Mouse (Mus musculus) left cerebral cortex, postnatal 4 days (tissue): ENCODE data around the gene Gm20388. TPM values are rescaled to one million over a fixed set of nuclear protein-coding genes. Genes with fewer than 3 reads are reported as not detected.
"Not testable (repeated sequence)": the region's sequence is repeated elsewhere in the genome, so short reads cannot be mapped to it uniquely, and the experiment has no call there.

Source experiments
- DNase-seq: peaks from one replicate; pipeline ENCODE4 v3.0.0-alpha.2; 2022
- intact Hi-C: fragments of 180-260 bp; cut with DNase I; formaldehyde crosslinking; loops from one replicate; pipeline ENCODE4 v1.15.1; 2025
- total RNA-seq, 2 experiments: library from RNA; stranded (reverse); gene quantifications; 2 replicates each; pipeline ENCODE4 v1.2.3; 2021

The Gm20388 gene
- total RNA-seq, 2 experiments from 2014 or later: 6.5 to 12.8 TPM

DNA sequence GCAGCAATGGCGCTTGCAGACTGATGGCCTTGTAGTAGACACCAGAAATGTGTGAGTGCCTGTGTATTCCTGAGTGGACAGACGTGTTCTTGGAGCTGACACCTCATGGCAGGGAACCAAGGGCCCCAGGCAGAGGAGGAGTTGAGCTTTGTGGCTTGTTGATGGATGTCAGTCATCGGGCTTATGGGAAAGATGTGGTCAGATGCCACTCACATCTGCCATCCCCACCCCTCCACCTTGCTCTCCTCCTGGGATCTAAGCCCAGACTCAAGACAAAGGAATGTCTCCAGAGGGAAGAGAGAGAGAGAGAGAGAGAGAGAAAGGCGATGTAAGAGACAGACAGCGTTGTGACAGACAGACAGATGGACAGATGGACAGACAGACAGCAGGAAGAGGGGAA is 1378.7 kb downstream of the Gm20388 start:
- DNase-seq: no peak

DNA sequence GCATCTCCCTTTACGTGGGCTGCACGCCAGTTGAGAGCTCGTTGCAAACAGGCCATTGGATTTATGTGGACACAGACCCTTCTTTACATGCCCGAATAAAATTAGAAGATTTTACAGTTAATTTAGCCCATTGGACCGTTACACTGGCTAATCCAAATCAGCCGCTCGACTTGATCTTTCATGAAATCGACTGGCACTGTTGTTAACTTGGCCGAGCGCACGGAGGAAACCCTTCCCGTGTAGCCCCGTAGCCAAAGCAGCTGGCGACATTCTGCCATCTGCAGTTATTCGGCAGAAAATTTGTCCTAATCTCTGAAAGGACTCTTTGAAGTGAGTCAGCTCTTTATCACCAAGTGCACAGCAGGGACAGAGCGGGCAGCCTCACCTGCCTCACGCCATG is 1379.9 kb downstream of the Gm20388 start:
- intact Hi-C loops: no loop called here
- peak; percentile 78 for DNase-seq

More for the DNA sequence above, 1378.7 kb downstream of the Gm20388 start:
- intact Hi-C loops: no loop called here

DNA sequence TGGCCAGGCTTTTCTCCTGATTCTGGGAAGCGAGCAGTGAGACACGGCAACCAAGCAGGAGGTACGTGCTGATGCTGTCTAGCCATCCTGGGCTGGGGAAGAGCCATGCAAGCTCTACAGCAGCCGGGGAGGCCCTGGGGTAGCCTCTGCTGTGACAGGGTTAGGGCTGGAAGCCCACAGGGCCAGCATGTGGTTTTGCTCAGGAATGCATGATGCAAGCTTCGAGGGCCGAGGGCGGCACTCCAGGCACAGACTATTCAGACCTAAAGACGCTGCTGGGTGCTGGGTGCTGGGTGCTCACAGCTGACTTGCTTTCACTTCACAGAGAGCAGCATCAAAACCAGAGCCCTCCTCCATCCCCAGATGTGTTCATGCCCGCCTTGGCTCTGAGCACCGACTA is 1382.8 kb downstream of the Gm20388 start:
- intact Hi-C loops: no loop called here
- no peak for DNase-seq

DNA sequence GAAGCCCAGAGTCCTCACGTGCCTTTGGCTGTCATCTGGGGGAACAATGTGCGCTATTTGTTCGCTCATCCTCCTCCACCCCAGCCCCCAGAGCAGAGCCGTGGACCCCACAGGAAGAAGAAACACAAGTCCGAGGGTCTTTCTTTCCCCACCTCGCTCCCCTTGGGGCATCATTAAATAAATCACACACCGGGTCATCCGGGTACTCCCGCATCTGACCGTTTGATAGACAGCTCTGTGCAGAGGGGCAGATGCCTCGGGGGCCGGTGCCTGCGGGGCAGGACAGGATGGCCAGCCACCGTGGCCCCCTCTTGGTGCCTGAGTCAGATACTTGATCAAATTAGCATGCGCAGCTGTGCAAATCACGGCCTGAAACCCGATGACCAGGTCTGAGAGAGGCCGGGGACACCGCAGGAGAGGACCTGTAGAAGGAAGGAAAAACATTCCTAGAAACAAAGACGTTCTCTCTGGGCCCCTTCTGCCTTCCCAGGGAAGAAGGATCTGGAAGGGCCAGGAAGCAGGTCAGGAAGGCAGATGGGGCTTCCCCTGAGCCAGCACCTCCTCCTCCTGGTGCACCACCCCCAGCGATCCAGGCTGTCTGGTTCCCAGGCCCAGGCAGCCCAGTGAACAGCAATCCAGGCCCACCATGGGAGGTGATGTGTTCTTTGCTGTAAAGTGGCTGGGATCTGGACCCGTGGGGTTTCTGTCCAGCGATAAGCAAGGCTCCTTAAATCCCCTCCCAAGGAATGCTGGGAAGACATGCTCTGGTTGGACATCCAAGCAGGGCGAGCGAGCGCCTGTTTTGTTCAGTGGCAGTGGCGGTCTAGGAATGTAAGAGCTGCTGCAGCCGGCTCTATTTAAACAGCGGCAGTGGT is 1383.8 kb downstream of the Gm20388 start:
- DNase-seq: no peak
- intact Hi-C loops: no loop called here

DNA sequence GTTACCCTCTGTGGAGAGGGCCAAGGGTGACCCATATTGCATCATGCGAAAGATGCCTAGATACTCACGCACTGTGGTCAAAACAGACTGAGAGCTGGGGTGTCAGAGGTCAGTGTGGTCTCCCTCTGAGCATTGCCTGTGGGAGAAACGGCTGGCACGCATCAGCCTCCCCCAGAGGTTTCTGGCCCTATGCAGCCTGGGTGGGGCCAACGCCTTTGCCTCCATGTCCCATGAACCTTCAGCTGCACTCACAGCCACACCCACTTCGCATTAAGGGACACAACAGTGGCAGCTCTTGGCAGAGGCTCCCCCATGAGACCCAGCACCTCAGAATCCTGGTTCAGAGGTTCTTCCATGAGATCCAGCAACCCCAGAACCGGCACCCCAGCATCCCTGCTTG is 1385.4 kb downstream of the Gm20388 start:
- DNase-seq: no peak
- intact Hi-C loops: no loop called here

DNA sequence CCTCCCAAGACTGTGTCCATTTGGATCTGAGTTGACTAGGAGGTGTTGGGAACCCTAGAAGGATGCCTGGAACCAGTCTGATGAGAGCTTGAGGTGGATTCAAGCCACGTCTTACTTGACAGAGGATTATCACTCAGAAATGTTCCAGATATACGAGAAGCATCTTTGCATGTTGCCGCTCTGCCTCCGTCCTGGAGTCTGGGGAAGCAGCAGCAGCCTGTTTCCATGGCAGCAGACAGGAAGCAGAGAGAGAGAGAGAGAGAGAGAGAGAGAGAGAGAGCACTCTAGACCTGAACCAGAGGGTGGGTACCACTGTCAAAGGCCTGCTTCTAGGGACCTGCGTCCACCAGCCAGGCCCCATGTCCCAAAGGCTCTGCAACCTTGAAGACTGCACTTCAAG is 1386.0 kb downstream of the Gm20388 start:
- intact Hi-C loops: no loop called here
- DNase-seq: no peak

DNA sequence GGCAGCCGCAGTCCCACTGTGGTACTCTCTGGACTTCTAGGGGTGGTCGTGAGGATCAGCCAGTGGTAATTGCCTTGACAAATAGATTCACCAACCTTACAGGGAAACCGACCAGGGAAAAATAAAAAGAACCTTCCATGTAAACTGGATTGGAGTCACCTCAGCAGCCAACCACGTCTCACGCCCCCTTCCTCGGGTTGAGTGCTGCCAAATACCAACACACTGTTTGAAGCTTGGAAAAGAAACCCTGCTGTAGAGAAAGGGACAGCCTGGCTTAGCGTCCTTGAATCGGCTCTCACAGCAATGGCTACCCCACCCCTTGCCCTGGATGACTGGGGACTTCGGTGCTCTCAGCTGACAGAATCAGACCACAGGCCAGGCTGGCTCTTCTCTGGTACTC is 1386.7 kb downstream of the Gm20388 start:
- no peak for DNase-seq
- intact Hi-C loops: no loop called here

DNA sequence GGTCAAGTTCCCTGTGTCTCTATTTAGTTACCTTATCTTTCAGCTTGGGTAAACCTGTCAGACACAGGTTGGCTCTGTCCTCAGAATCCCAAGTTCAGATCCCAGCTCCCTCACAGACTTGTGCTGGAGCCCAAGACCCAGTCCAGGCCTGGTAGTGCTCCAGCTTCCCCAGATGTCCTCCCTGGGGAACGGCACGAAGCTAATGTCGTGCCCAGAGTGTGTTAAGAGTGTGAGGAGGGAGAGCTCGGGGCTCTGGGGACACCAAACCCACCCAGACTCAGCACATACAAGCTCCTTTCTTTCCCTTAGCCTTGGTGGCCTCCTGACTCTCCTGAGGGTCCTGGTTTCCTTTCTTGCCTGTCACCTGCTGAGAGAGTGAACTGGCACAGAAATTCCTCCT is 1389.4 kb downstream of the Gm20388 start:
- no peak for DNase-seq
- intact Hi-C loops: no loop called here

DNA sequence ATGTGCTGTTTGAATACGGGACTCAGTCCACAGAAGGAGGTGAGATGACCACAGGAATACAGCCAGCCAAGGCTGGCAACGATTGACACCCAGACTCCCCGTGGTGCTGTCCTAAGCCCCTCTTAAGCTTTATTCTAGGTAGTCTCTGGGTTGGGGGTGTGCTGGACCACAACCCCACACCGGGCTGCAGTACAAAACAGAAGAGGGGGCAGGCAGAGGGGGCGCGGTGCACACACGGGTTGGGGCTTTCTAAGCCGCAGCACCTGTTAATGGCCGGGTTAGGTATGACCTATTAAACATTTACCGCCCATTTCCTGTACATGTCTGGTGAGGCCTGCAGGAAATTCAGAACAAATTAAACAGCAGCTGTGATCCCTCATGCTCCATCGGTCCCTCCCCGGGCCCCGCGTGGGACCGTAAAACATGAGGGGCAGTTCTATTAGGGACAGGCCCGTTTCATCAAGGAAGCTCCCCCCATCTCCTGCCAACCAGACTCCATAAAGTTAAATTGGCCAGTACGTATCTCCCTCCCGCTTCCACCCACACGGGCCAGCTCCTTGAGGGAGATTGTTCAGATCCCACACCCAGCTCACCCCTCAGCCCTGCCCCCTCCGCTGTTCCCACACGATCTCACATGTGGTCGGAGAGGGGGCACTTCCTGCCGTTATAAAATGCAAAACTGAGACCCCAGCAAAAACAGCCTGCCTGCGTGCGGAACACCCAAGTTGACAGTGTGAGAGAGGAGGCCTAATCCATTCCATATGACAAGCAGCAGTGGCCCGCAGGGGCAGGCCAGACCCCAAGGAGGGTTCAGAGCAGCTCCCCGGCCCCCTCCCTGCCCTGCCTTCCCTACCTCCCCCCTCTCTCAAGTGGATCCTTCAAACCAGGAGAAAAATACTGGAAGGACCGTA is 1390.1 kb downstream of the Gm20388 start:
- intact Hi-C loops: no loop called here
- no peak for DNase-seq

DNA sequence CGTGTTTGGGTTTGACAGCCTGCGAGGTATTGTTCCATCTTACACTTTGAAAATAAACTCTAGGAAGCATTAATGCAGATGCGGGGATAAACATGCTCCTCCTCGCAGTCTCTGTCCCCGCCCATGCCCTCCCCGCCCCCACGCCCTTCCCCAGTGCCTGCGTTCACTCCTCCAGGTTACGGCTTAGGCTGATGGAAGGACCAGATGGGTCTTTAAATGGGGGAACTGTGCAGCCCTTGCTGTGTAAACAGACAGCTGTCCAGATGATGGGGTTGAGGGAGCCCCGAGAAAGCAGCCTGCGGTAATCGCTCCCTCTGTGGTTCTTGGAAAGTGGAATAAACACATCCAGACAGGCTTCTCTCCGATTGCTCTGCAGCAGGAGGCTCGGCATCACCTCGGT is 1390.8 kb downstream of the Gm20388 start:
- DNase-seq: no peak
- intact Hi-C loops: no loop called here

DNA sequence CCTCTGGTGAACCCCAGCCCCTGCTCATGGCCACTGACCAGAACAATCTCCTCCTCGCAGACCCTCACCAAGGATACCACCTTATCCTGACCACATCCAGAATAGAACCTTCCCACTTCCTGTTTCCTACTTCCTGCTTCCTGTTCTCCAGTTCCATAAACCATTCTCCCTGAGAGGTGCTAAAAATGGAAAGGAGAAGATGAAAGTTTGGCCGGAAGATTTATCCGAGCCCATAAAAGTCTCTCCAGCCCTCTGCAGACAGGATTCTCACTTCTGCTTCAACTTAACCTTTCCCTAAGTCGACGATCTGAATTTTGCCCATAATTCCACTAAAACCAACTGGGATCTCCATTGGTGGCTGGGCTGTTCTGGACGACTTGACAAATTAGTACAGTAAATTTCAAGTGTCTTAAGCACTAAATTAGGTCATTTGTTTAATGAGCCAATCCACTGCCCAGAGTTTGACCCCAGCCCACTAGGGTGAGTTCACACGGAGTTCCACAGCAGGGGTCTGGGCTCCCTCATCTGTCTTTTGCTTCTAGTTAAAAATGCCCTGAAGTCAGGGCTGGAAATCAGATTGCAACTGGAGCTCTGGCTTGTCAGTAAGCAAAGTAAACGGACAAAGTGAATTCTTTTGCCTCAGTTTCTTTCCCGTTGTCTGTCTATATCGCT is 1391.5 kb downstream of the Gm20388 start:
- no peak for DNase-seq
- intact Hi-C loops: no loop called here

DNA sequence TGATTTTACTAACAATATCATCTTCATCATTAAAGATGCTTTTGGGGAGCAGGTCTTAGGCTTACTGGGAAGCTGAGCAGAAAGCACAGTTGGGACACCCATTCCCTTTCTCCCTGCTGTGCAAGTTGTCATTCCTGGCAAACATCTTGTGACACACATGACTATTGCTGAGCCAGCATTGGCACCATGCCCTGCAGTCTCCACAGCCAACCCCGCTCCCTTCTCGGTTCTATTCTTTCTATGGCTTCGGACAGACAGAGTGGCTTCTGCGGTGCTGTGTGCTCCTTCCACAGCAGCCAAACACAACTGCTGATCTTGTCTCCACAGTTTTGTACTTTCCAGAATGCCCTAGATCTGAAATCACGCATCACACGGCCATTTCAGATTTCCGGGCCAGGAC is 1397.1 kb downstream of the Gm20388 start:
- intact Hi-C loops: no loop called here
- peak; percentile 78 for DNase-seq

DNA sequence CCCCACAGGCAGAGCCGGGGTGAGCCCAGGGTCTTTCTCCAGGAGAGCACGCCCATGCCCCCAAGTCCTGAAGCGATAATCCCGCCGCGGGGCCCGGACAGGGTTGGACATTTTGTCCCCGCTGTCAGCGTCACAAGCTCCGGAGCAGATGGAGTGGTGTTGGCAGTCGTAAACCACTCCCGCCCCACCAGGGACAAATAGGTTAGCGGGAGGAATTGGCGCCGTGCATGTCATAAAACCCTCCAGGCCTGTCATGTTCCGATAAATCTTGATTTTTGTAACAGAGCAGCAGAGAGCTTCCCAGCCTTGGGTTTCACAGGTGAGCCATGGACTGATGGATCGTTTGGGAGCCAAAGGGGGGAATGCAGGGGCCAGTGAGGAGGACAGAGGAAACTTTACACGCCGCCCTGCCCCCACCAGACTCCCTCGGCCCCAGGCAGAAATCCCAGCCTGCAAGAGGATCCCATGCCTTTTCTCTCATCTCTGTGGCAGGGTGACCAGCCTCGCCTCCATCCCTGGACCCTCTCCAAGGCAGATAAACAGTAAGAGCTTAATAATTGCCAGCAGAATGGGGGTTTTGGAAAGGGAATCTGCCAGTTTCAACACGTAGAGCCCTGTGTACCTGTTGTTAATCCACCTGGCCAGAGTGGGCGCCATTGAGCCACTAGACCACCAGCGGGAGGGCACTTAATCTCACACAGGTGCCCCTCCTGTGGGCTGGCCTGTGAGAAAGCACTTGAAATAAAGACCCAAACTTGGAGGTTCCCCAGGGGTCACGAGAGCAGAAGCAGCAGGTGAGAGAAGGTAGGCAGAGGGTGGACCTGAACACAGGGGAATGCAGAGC is 1400.6 kb downstream of the Gm20388 start:
- intact Hi-C loops: no loop called here
- peak; percentile 22 for DNase-seq

DNA sequence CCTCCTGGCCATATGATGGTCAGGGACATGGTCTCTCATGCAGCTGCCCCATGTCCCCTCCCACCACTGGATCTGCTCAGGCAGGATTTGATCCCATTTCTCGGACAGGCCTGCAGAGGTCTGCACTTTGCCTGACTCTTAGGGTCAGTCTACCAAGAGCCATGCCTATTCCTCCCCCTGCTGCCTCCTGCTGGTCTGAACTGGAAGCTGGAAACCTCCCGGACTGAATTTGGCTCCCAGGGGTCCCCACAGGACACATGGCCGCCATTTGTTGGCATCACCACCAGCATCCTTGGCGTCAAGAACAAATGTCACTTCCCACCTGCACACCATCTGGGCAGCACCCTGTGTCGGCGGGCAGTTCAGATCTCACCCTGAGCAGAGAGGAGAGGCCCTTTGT is 1402.8 kb downstream of the Gm20388 start:
- no peak for DNase-seq
- intact Hi-C loops: no loop called here

DNA sequence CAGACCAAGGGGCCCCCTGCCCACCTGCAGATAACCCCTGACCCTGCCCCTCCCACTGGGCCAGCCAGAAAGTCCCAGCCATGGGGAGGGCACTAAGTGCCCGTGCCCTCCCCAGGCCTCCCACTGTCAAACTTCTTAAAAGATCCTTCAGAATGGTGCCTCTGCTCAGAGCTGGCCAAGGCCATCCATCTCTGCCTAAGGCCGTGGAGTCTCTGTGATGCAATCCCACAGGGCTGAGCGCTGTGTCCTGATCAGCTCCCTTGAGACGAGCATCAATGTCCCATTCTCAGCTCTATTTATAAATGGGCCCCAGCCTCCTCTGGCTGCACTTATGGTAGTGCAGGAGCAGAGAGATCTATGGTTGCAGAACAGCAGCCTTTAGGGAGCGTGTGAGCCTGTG is 1403.4 kb downstream of the Gm20388 start:
- intact Hi-C loops: no loop called here
- no peak for DNase-seq

DNA sequence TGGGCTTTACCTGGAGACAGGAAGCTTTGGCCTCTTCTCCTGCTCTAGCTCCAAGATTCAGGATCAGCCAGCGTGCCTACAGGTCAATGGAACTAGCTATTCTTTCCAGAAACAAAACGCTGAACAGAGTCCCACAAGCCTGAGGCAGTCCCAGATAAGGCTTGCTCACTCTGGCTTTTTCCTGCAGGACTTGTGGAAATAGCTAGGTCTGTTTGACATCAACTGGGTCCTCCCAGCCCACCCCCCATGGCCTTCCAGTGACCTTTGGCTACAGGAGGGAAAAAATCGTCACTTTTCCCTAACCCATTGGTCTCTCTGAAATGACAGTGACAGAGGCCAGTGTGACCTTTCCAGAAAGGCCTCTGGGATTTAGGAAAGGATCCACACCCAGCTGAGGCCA is 1404.9 kb downstream of the Gm20388 start:
- intact Hi-C loops: no loop called here
- DNase-seq: no peak

DNA sequence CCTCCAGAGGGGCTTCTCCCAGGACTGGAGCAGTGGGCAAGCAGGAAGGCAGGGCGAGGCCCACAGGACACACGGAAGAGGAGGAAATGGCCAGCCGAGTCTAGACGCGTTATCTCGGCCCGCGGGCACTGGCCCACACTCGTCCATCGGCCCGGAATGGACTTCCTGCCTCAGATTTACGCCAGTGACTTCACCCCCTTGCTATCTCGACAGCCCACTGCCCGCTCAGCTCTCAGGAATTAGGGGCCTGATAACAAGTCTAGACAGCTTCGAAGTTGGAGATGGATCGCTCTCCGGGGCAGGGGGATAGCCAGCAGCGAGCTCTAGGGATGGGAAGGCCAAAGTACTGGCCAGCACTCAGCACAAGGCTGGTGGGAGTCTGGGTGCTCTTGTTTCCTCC is 1405.4 kb downstream of the Gm20388 start:
- intact Hi-C loops: no loop called here
- no peak for DNase-seq

DNA sequence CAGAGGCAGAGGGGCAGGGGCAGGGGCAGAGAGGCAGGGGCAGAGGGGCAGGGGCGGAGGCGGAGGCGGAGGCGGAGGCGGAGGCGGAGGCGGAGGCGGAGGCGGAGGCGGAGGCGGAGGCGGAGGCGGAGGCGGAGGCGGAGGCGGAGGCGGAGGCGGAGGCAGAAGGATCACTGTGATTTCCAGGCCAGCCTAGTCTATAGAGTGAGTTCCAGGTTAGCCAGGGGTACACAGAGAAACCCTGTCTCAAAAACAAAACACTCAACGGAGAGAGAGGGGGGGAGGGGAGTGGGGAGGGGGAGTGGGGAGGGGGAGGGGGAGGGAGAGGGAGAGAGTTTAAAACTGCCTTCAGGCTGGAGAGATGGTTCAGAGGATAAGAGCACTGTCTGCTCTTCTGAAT is 1408.1 kb downstream of the Gm20388 start:
- intact Hi-C loops: not testable (repeated sequence)

DNA sequence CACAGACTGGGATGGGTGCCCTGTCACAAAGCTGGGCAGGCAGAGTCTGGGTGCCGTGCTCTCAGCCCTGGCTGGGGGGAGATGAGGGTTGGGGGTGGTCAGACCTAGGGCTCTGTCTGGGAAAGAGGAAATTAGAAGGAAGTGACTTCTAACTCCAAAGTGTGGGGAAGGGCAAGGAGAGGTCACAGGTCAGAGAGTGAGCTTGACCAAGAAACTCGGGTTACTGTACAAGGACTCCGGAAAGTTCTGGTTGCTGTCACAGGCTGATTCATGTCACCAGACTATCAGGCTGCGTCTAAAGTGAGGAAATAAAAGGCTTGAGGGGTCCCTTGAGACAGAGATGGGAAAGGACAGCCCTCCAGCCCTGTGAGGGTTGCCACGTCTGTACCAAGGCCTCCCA is 1408.8 kb downstream of the Gm20388 start:
- DNase-seq: no peak

More for the DNA sequence above, 1408.1 kb downstream of the Gm20388 start:
- not testable (repeated sequence) for DNase-seq

DNA sequence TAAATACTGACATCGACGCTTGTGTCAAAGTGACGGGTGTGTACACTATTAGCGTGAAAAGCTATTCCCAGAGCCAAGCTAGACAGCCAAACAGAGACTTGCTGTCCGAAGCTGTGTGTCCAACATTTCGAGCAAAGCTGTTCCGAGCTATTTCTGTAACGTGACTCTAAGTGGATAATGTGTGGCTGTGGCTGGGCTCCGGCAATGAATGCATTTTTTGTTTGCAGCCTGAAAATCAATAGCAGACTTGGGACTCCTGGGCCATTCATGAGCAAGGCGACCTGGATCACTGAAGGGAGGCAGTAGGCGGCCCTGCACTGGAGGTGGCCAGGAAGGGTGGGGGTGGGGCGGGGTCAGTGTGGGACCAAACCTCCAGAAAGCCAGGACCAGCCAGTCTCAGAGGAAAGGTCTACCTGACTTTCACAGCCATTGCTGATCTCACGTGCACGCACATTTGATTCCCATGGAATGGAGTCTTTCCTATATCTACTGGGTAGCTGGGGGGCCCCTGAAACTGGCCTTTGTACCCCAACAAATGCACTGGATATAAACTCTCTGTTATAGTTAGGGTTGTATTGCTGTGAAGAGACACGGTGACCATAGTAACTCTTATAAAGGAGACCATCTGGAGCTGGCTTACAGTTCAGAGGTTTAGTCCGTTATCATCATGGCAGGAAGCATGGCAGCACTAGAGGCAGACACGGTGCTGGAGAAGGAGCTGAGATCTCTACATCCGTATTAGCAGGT is 1415.7 kb downstream of the Gm20388 start:
- intact Hi-C loops: no loop called here
- no peak for DNase-seq

More for the DNA sequence above, 1408.8 kb downstream of the Gm20388 start:
- intact Hi-C loops: no loop called here
